Mouse (Mus musculus) layer of hippocampus, adult 2 months (tissue): ENCODE data around the gene Tmem234. TPM values are rescaled to one million over a fixed set of nuclear protein-coding genes. Genes with fewer than 3 reads are reported as not detected.

Experiments used
- DNase-seq, 2 experiments: peaks; one replicate each; pipeline ENCODE4 v3.0.0; 2022; ENCODE audit warnings: low spot score in 2 of 2
- H3K27ac ChIP-seq: fragments of 200-600 bp; 2 replicates; pipeline ENCODE4 v1.8.1; 2022
- H3K4me3 ChIP-seq: fragments of 200-600 bp; 2 replicates; pipeline ENCODE4 v1.8.1; 2022; ENCODE audit warnings: mild to moderate bottlenecking
- CTCF ChIP-seq: fragments of 200-600 bp; conservative IDR thresholded peaks from 2 replicates; pipeline ENCODE4 v1.8.1; 2022; ENCODE audit warnings: antibody characterized with exemption, mild to moderate bottlenecking, moderate library complexity
- total RNA-seq, 2 experiments: library from RNA; stranded (reverse); gene quantifications; 2 replicates each; pipeline ENCODE4 v1.2.3; 2021

Tmem234 gene
- total RNA-seq, 2 experiments from 2014 or later = 83.1 to 86.2 TPM

DNA sequence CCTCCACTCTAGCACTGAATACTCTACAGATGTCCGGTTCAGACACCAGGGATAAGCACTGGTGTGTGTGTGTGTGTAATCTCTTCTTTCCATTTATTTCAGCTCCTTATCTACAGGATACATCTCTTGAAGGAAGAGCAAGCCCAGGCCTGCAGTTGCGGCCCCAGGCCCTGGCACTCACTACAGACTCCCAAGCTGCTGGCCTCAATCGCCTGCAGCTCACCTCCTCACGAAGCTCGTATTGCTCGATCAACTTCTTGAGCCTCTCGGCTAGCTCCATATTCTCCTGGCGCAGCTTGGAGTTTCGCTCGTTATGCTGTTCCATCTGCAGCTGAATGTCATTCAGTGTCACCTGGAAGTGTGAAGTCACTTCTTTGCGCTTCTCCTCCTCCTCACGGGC lies 31.4 kb downstream of the Tmem234 start:
- no peak for TF ChIP-seq CTCF
- H3K27ac ChIP-seq = peak overlapping the region; percentile 40; the same call in 1 of the 2 replicates
- DNase-seq = no peak

DNA sequence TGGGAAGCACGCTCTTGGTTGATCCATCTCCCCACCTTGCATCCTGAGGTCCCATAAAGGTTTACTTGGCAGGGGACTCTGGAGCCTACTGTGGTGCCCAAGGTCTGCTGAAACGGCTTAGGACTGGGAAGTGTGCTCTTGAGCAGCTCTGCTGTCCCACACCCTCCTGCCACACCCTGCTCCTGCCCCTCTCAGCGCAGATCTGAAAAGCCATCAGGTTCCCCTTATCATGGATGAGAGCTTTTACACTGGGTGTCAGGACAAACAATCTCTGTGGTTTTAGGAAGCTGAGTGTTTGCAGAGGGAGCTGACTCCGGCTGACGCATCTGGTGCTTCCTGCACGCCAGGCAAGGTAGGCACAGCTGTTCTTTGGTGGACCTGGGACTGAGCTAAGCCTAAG lies 33.4 kb downstream of the Tmem234 start:
- no peak overlapping the region for H3K4me3 ChIP-seq
- TF ChIP-seq CTCF = no peak
- no peak for DNase-seq

More for the DNA sequence above, 31.4 kb downstream of the Tmem234 start:
- H3K4me3 ChIP-seq = no peak overlapping the region

DNA sequence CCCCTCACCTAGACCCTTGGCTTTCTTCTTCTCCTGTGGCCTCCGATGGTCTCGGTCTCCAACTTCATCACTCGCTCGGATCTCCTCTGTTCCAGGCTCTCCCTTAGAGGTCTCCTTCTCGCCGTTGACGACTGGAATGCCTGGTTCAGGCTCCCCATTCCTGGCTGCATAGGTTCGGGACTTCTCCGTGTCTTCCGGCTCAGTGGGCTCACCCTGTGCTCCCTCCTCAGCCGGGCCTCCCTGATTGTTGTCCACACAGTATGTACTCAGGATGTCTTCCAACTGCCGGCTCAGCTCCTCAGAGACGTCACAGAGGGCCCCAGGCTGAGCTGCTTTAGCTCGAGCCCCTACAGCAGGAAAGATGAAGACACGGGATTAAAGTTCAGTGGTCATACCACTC lies 38.8 kb downstream of the Tmem234 start:
- peak overlapping the region; percentile 95; the same call in 1 of the 2 replicates for H3K27ac ChIP-seq
- no peak for DNase-seq
- TF ChIP-seq CTCF = no peak
- H3K4me3 ChIP-seq = peak overlapping the region; percentile 80

More for the DNA sequence above, 33.4 kb downstream of the Tmem234 start:
- no peak overlapping the region for H3K27ac ChIP-seq

DNA sequence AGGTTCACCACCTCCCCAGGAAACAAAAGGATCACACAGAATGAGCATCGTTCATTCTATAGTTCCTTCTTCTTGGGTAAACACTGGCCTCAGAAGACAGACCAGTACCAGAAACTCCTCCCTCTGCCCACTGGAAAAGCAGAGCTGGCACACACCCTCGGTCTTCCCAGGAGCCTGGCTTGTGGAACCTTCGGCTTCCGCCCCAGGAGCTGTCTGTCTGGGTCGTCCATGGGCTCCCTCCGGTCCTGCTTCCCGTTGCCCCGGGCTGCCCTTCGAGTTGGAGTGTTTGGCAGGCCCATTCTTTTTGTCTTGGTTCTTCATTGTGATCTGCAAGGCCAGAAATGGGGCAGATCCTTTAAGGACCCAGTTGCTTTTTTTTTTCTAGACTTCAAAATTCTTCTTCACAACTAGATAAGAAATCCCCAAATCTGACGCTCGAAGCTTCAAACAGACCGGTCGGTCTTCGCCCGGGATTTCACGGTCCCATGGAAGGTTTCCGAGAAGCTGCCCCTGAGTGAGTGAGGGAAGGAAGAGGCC lies 39.7 kb downstream of the Tmem234 start:
- TF ChIP-seq CTCF = no peak
- DNase-seq = no peak

DNA sequence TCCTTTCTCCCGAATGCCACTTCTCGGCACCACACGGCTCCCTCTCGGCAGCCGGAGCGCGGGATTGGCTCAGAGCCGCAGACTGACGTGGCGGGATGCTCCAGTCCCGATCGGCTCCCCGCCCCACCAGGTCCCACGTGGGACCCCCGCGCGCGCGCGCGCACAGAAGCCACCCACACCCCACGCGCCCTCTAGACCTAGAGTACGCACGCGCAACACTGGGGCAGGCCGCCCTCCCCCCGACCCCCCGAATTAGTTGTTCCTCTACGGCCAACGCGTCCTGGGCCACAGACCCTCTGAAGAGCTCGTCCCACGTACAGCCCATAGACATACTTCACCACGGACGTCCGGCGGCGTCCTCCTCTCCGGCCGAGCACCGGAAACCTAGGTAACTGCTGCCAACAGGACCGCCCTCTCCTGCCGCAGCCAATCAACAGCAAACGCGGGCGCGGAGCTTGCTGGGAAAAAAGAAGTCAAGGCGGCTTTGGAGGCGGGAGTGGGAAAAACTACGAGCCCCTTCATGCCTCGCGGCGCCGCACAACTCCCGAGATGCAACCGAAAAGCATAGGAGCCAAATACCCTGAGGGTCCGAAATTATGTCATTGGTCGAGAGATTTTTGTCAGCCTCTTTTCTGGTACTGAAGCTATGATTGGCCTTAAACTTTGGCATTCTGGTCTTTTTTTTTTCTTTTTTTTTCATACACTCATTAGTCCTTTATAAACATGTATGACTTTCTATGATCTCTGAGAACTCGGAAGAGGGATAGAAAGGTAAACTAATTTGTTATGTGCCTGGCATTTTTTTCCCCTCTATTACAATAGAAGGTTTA lies 40.4 kb downstream of the Tmem234 start, which contains the start of gene Txlna:
TSS of gene Txlna (minus strand) at position 428 of the 830 bp plus-strand sequence.
- DNase-seq = peak; percentile 97 to 98
- no peak for TF ChIP-seq CTCF
- Histone ChIP-seq H3K27ac (peak within 1 kb of the TSS; percentile 95), H3K4me3 (peak within 1 kb of the TSS; percentile 80)

More for the DNA sequence above, 39.7 kb downstream of the Tmem234 start:
- Histone ChIP-seq H3K4me3 (peak overlapping the region; percentile 80), H3K27ac (peak overlapping the region; percentile 95)

DNA sequence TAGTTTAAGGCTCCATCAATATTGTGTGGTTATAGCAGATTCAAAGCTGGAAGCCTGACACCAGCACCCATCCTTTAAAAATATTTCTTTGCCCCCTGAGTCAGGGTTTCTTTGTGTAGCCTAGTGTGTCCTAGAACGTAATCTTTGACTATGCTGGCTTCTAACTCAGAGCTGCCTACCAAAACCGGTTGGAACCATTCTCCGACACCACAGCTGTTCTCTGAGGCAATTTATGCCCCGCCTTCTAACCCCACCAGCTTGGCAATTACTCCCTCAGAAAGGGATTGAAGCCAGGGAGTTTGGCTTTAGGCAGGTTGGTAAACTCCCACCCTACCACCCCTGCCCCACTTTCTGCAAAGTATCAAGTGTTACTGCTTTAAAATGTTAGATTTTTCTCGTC lies 41.3 kb downstream of the Tmem234 start:
- TF ChIP-seq CTCF = no peak
- Histone ChIP-seq H3K4me3 (peak overlapping the region; percentile 80), H3K27ac (peak overlapping the region; percentile 95)
- DNase-seq = no peak

DNA sequence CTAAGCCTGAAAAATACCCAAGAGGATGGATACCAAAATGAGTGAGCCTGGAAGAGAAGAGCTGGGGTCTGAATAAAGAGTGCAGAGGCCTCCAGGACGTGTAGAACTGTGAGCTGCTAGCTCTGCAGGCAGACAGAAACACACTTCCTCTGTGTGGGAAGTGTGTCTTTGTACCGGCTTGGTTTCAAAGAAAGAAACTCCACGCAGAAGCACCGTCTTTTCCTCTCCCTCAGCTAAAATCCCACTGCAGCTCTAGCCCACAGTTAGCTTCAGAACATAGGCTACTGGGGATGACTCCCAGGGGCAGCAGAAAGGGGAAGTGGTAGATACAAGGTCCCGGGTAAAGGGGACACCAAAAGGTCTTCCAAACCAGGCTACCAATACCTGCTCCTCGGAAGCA lies 44.7 kb downstream of the Tmem234 start:
- no peak overlapping the region for H3K4me3 ChIP-seq
- no peak for TF ChIP-seq CTCF
- peak overlapping the region; percentile 24; the same call in 1 of the 2 replicates for H3K27ac ChIP-seq
- no peak for DNase-seq

DNA sequence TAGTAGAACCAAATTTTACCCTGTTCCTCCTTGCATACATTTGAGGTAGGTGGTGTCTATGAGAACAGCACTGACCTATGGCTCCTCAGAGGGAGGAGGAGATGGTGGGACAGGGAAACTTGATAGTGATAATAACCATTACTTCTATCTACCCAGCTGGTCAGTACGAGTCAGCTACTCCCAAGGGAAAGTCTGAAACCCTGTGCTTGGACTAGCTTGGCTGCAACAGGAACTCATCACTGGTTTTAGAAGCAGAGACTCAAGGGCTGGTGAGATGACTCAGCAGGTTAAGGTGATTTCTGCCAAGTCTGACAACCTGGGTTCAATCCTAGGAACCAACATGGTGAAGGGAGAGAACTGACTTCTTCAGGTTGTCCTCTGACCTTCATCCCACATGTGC lies 48.2 kb downstream of the Tmem234 start:
- no peak for DNase-seq
- TF ChIP-seq CTCF = no peak
- H3K27ac ChIP-seq = no peak overlapping the region
- no peak overlapping the region for H3K4me3 ChIP-seq

DNA sequence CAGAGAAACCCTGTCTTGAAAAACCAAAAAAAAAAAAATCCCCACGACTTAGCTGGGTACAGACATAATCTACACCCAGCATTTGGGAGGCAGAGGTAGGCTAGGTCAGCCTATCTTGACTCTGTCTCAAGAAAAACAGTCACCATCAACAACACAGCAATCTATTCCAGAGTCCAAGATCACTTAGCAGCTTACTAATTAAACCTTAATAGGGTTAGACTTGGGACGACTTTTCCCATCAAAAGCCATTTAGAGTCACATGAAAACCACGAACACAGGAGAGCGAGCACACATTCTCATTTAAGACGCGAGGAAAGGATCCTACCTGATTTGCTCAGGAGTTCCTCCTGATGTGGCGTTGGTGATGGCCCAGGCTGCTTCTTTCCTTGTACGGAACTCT lies 49.9 kb downstream of the Tmem234 start:
- H3K27ac ChIP-seq = no peak overlapping the region
- no peak for DNase-seq
- TF ChIP-seq CTCF = no peak
- no peak overlapping the region for H3K4me3 ChIP-seq

DNA sequence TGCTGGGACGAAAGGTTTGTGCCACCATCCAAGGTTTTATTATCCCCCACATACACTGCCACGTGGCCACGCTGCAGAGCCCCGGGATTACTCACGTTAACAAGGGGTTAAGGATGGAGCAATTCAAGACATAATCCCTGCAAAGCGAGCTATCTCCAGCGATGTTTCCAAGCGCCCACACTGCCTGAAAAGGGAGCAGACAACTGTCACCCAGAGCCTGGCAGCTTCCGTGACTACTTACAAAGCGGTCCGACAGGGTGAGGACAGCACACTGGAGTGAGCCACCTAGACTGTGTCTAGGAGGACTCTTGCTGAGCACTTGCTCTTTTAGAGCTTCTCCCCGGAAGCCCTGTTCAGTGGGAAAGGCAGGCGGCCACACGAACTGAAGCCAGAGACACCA lies 54.3 kb downstream of the Tmem234 start:
- no peak for DNase-seq
- Histone ChIP-seq H3K27ac (peak overlapping the region; percentile 44; the same call in 1 of the 2 replicates), H3K4me3 (no peak overlapping the region)
- no peak for TF ChIP-seq CTCF

DNA sequence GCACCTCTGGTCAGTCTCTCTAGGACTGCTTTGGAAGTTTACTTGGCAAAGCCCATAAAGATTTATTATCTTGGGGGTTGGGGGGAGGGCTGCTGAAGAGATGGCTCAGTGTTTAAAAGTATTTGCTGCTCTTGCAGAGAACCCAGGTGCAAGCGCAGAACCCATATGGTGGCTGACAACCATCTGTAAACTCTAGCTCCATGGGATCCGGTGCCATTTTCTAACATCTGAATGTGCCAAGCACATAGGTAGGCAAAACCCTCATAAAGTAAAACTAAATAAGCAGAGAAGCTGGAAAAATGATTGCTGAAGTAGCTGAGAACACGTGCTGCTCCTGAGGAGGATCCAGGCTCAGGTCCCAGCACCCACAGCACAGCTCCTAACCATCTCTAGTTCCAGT lies 61.1 kb downstream of the Tmem234 start:
- no peak for TF ChIP-seq CTCF
- Histone ChIP-seq H3K27ac (peak overlapping the region; percentile 53), H3K4me3 (no peak overlapping the region)
- peak in 1 of 2 experiments; percentile 66 for DNase-seq

DNA sequence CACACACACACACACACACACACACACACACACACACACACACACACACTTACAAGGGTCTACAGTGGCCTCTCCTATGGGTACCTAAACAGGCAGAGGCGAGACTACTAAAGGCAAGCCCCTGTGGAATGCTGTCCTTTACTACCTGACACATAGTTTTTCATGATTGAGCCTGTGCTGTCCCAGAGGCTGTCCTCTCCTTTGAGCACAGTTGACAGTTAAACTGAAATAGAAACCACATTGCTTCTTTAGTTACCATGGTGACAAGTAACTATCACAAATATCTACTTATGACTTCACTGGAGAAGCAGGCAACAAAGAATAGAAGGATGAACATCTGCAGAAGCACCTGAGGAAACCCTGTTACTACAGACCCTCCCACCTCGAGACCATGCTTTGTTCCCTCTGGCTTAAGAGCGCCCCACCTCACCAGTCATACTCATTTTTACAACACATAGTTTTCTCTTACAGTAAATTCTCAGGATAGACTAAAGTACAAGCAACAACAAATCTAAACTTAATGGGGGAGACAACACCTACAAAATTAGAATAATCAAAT lies 61.9 kb downstream of the Tmem234 start:
- TF ChIP-seq CTCF = no peak
- no peak for DNase-seq
- no peak overlapping the region for H3K4me3 ChIP-seq

DNA sequence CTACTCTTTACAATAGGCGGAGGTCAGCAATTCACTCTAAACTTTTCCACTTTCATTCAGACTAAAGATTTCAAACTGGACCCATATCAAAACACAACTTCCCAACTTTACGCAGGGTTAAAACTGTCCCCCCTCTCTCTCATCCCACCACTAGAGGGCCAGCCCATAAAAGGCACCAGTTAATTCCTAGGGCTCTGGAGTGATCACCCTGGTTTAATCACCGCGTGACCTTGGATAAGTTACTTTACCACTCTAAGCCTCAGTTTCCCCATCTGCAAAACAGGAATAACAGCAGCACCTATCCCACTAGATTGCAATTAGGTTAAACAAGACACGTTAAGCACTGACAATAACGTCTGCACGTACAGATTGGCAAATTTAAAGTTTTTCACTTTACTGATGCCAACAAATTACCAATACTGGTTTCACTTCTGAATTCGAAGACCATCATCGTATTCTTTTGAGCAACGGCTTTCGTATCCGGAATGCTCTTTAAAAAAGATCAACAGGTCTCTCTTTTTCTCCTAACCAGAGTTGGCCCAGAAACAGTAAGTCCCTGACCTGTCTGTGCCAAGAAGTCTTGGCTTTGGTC lies 71.1 kb downstream of the Tmem234 start:
- peak in 1 of 2 experiments; percentile 58 for DNase-seq
- peak overlapping the region; percentile 97 for H3K27ac ChIP-seq
- peak; percentile 89 for TF ChIP-seq CTCF
- H3K4me3 ChIP-seq = peak overlapping the region; percentile 92

More for the DNA sequence above, 61.9 kb downstream of the Tmem234 start:
- peak overlapping the region; percentile 14; the same call in 1 of the 2 replicates for H3K27ac ChIP-seq
